Mouse (Mus musculus): ENCODE results near the gene Ets1.

DNA sequence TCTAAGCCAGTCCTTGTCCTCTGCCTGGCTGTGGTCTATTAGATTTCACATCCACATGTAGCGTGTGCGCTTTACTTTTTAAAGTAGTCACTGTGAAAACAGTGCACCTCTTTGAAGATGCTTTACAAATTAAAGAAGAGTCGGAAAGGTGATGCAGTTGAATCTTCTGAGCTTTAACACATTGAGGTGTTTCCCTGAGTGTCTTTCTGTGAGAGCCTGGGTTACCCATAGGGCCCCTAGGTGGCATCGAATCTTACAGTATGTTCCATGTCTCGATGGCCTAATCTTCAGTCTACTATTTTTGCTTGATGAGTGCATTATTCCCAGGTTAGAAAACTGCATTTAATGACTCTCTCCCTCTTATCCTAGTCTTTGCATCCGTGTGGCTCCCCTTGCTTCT lies 41.6 kb downstream of the Ets1 start:
- TF ChIP-seq CTCF (IDR thresholded peaks at IDR 0.05) (no peak; the same call in 1 of the 2 replicates), EP300 (IDR thresholded peaks at IDR 0.05) (no peak)
